Mouse (Mus musculus) midbrain, embryonic 13.5 days (tissue): ENCODE data around the gene Trappc4. TPM values are rescaled to one million over a fixed set of nuclear protein-coding genes. Genes with fewer than 3 reads are reported as not detected.

Source experiments
- ATAC-seq: fragments of 200-750 bp; cut with Nextera tagmentation; 2 replicates; pipeline ENCODE4 v1.8.0; 2017; ENCODE audit warnings: mild to moderate bottlenecking, moderate TSS enrichment, moderate library complexity
- H3K27ac ChIP-seq: fragments of 300-500 bp; sonication (generic); 2 replicates; pipeline ENCODE4 v1.5.1; 2015; ENCODE audit warnings: inconsistent platforms, mild to moderate bottlenecking, moderate library complexity
- H3K27me3 ChIP-seq: fragments of 300-500 bp; sonication (generic); 2 replicates; pipeline ENCODE4 v1.6.1; 2015; ENCODE audit warnings: mild to moderate bottlenecking, inconsistent platforms
- H3K36me3 ChIP-seq: fragments of 300-500 bp; sonication (generic); 2 replicates; pipeline ENCODE4 v1.6.1; 2015; ENCODE audit warnings: mild to moderate bottlenecking, inconsistent platforms
- H3K4me1 ChIP-seq: fragments of 300-500 bp; sonication (generic); replicated peaks from 2 replicates; pipeline ENCODE4 v1.6.1; 2015; ENCODE audit warnings: inconsistent platforms
- H3K4me2 ChIP-seq: fragments of 300-500 bp; sonication (generic); replicated peaks from 2 replicates; pipeline ENCODE4 v1.6.1; 2015; ENCODE audit warnings: moderate library complexity, mild to moderate bottlenecking, inconsistent platforms
- H3K4me3 ChIP-seq: fragments of 300-500 bp; sonication (generic); replicated peaks from 2 replicates; pipeline ENCODE4 v1.5.1; 2015; ENCODE audit warnings: mild to moderate bottlenecking, inconsistent platforms
- H3K9ac ChIP-seq: fragments of 300-500 bp; sonication (generic); replicated peaks from 2 replicates; pipeline ENCODE4 v1.6.1; 2015; ENCODE audit warnings: mild to moderate bottlenecking, inconsistent platforms
- H3K9me3 ChIP-seq: fragments of 300-500 bp; sonication (generic); 2 replicates; pipeline ENCODE4 v1.6.1; 2016; ENCODE audit warnings: mild to moderate bottlenecking, inconsistent platforms
- WGBS: fragments of 180-500 bp; shearing (Covaris S2); methylation state at CpG from one replicate; pipeline ENCODE4 v1.1.7; 2015; 5-methylcytosine and 5-hydroxymethylcytosine counted together
- polyA plus RNA-seq: library from polyadenylated mRNA; unstranded; fragments of >200 nt; fragmentation: Nextera tagmentation; extraction: Ambion mirVana; gene quantifications from 2 replicates; pipeline ENCODE4 v1.2.1, GENCODE M21; 2015

The Trappc4 gene
- polyA plus RNA-seq, 1 experiment from 2014 or later = 364 TPM

- peaks cover 64% of the 10 kb centered on the region for H3K36me3 ChIP-seq
- H3K27ac ChIP-seq = no peak overlapping the region
- no peak overlapping the region for H3K4me3 ChIP-seq
- peaks cover 36% of the 10 kb centered on the region for H3K4me1 ChIP-seq
- no peaks in the 10 kb centered on the region for H3K27me3 ChIP-seq
- WGBS = 94% methylated on average over 6 of the region's 6 CpGs
- no peak overlapping the region for H3K4me2 ChIP-seq
- H3K9ac ChIP-seq = no peak overlapping the region
- no peak for ATAC-seq
- no peaks in the 10 kb centered on the region for H3K9me3 ChIP-seq
These were observed 7.6 kb downstream of the Trappc4 start for GRCm38 (mm10) chr9:44399795-44400114.

- H3K9me3 ChIP-seq = no peaks in the 10 kb centered on the region
- WGBS = 82% methylated on average over 13 of the region's 13 CpGs
- H3K4me2 ChIP-seq = peak overlapping the region; percentile 84; the same call in 1 of the 2 replicates
- peaks cover 59% of the 10 kb centered on the region for H3K36me3 ChIP-seq
- H3K27me3 ChIP-seq = no peaks in the 10 kb centered on the region
- no peak for ATAC-seq
- peak overlapping the region; percentile 83; the same call in 1 of the 2 replicates for H3K9ac ChIP-seq
- H3K27ac ChIP-seq = no peak overlapping the region
- H3K4me1 ChIP-seq = peaks cover 33% of the 10 kb centered on the region
- no peak overlapping the region for H3K4me3 ChIP-seq
These were observed 8.1 kb downstream of the Trappc4 start for GRCm38 (mm10) chr9:44399114-44399794.

DNA sequence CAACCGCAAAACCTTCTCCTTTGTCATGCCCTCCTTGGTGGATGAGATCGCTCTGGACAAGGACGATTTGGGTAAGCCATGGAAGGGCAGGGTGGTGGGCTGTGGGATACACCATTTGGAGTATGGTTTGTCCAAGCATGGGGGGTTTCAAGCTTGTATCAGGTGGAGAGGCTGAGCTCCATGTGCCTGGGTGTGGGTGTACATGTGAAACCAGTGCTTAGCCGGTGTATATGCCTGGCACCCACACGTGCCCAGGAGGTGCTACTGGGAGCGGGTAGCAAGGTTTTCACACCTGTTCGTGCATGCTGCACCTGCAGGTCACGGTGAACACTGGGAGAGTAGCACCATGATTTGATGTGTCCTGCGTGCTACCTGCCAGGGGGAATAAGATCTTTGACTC, 8.8 kb downstream of the Trappc4 start:
- Histone ChIP-seq H3K27ac (no peak overlapping the region), H3K4me3 (0 out of 2 replicates have a peak overlapping the region, but pooled peaks have one; percentile 75), H3K27me3 (no peaks in the 10 kb centered on the region), H3K4me1 (peaks cover 29% of the 10 kb centered on the region), H3K9ac (peak overlapping the region; percentile 83), H3K9me3 (no peaks in the 10 kb centered on the region), H3K36me3 (peaks cover 52% of the 10 kb centered on the region), H3K4me2 (peak overlapping the region; percentile 84)
- ATAC-seq = no peak
- WGBS = 83% methylated on average over 9 of the region's 9 CpGs

- ATAC-seq = no peak
- Histone ChIP-seq H3K4me3 (peak overlapping the region; percentile 75), H3K36me3 (peaks cover 47% of the 10 kb centered on the region), H3K4me2 (peak overlapping the region; percentile 84), H3K27me3 (no peaks in the 10 kb centered on the region), H3K9ac (peak overlapping the region; percentile 83), H3K4me1 (peaks cover 28% of the 10 kb centered on the region), H3K9me3 (no peaks in the 10 kb centered on the region), H3K27ac (peak overlapping the region; percentile 4; the same call in 1 of the 2 replicates)
- WGBS = 12% methylated on average over 4 of the region's 4 CpGs
These were observed 9.3 kb downstream of the Trappc4 start for GRCm38 (mm10) chr9:44398087-44398486.

DNA sequence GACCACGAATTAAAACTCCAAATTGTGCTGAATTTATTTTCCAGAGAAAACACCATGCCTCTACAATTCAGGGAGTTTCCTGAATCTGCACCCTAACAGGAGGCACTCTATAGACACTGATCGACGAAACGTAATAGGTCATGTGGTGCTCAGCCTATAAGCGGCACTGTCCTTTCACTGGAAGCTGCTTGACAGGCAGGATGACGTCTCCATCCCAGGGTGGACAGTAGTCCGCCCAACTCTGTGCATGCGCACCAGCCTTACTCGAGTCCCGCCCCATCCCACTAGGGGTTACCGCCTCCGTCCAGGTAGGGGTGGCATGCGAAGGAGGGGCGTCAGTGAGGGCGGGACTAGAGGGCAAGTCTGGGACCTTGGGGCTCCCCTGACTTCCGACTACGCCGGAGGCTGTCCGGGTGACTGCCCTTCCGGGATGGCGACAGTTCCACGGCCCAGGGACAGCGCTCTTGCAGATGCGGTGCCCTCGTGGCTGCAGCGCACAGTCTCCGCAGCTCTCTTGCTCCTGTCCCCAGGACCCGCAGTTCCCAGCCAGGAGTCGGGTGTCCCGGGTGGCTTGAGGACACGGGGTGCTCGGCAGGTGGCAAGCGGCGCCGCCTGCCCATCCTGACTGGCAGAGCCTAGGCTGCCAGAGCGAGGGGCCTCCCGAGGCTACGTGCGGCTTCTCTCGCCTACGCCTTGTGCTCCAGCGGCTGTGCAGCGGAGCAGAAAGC, 10.6 kb downstream of the Trappc4 start, which contains the start of gene Slc37a4:
Gene Slc37a4 (plus strand): TSS at position 169 of the 728 bp plus-strand sequence.
- peak within 1 kb of the TSS; percentile 83 for H3K9ac ChIP-seq
- H3K4me3 ChIP-seq = peak within 1 kb of the TSS; percentile 75
- H3K4me1 ChIP-seq = peaks cover 28% of the 10 kb centered on the region
- H3K36me3 ChIP-seq = peaks cover 41% of the 10 kb centered on the region
- H3K4me2 ChIP-seq = peak within 1 kb of the TSS; percentile 84
- under 1% methylated on average over 43 of the region's 43 CpGs for WGBS
- ATAC-seq = peak; percentile 99
- no peaks in the 10 kb centered on the region for H3K9me3 ChIP-seq
- H3K27ac ChIP-seq = peak within 1 kb of the TSS; percentile 90
- no peaks in the 10 kb centered on the region for H3K27me3 ChIP-seq

- H3K27ac ChIP-seq = no peak overlapping the region
- ATAC-seq = peak; percentile 52
- 46% methylated on average over 4 of the region's 4 CpGs for WGBS
- no peaks in the 10 kb centered on the region for H3K27me3 ChIP-seq
- no peak overlapping the region for H3K4me3 ChIP-seq
- no peak overlapping the region for H3K9ac ChIP-seq
- no peaks in the 10 kb centered on the region for H3K9me3 ChIP-seq
- H3K36me3 ChIP-seq = peaks cover 59% of the 10 kb centered on the region
- H3K4me1 ChIP-seq = peaks cover 6% of the 10 kb centered on the region
- H3K4me2 ChIP-seq = no peak overlapping the region
These were observed 15.9 kb downstream of the Trappc4 start for GRCm38 (mm10) chr9:44391466-44391865.

GRCm38 (mm10) chr9:44389273-44389672, 18.1 kb downstream of the Trappc4 start:
- H3K36me3 ChIP-seq = peaks cover 81% of the 10 kb centered on the region
- H3K4me2 ChIP-seq = no peak overlapping the region
- WGBS = 61% methylated on average over 8 of the region's 8 CpGs
- no peak overlapping the region for H3K27ac ChIP-seq
- H3K4me1 ChIP-seq = no peaks in the 10 kb centered on the region
- no peaks in the 10 kb centered on the region for H3K9me3 ChIP-seq
- ATAC-seq = no peak
- no peak overlapping the region for H3K9ac ChIP-seq
- no peak overlapping the region for H3K4me3 ChIP-seq
- no peaks in the 10 kb centered on the region for H3K27me3 ChIP-seq

GRCm38 (mm10) chr9:44387221-44387620, 20.2 kb downstream of the Trappc4 start:
- no peak for ATAC-seq
- no peaks in the 10 kb centered on the region for H3K9me3 ChIP-seq
- H3K4me3 ChIP-seq = no peak overlapping the region
- no peak overlapping the region for H3K4me2 ChIP-seq
- H3K36me3 ChIP-seq = peaks cover 96% of the 10 kb centered on the region
- H3K27me3 ChIP-seq = no peaks in the 10 kb centered on the region
- no peak overlapping the region for H3K9ac ChIP-seq
- WGBS = 77% methylated on average over 3 of the region's 3 CpGs
- H3K4me1 ChIP-seq = no peaks in the 10 kb centered on the region
- no peak overlapping the region for H3K27ac ChIP-seq

GRCm38 (mm10) chr9:44384596-44384995, 22.8 kb downstream of the Trappc4 start:
- Histone ChIP-seq H3K36me3 (peaks cover 88% of the 10 kb centered on the region), H3K4me1 (peaks cover 18% of the 10 kb centered on the region), H3K9me3 (no peaks in the 10 kb centered on the region), H3K4me3 (no peak overlapping the region), H3K4me2 (no peak overlapping the region), H3K27me3 (no peaks in the 10 kb centered on the region), H3K27ac (no peak overlapping the region), H3K9ac (no peak overlapping the region)
- no peak for ATAC-seq
- 94% methylated on average over 13 of the region's 13 CpGs for WGBS

- Histone ChIP-seq H3K27me3 (no peaks in the 10 kb centered on the region), H3K4me1 (peaks cover 29% of the 10 kb centered on the region)
- 12% methylated on average over 15 of the region's 15 CpGs for WGBS
These were observed 27.5 kb downstream of the Trappc4 start for GRCm38 (mm10) chr9:44379862-44380261.

GRCm38 (mm10) chr9:44379054-44379834, 28.2 kb downstream of the Trappc4 start, which contains the start of gene Hyou1:
Gene Hyou1, plus strand, starts transcription at chr9:44379490.
- under 1% methylated on average over 78 of the region's 83 CpGs for WGBS
- no peaks in the 10 kb centered on the region for H3K27me3 ChIP-seq
- peak within 1 kb of the TSS; percentile 86 for H3K4me2 ChIP-seq
- peak within 1 kb of the TSS; percentile 88 for H3K27ac ChIP-seq
- H3K9ac ChIP-seq = peak within 1 kb of the TSS; percentile 95
- peak within 1 kb of the TSS; percentile 93 for H3K4me3 ChIP-seq
- peaks cover 29% of the 10 kb centered on the region for H3K4me1 ChIP-seq
- H3K36me3 ChIP-seq = peaks cover 35% of the 10 kb centered on the region
- peak; percentile 98 for ATAC-seq
- H3K9me3 ChIP-seq = no peaks in the 10 kb centered on the region

More at GRCm38 (mm10) chr9:44379862-44380261, 27.5 kb downstream of the Trappc4 start:
- peak overlapping the region; percentile 95 for H3K9ac ChIP-seq
- ATAC-seq = peak; percentile 53
- H3K4me3 ChIP-seq = peak overlapping the region; percentile 93
- peaks cover 41% of the 10 kb centered on the region for H3K36me3 ChIP-seq
- H3K27ac ChIP-seq = peak overlapping the region; percentile 88
- H3K9me3 ChIP-seq = no peaks in the 10 kb centered on the region
- peak overlapping the region; percentile 86 for H3K4me2 ChIP-seq
